Mouse (Mus musculus) midbrain, embryonic 14.5 days (tissue): ENCODE measurements around the gene Dynll2. TPM values are rescaled to one million over a fixed set of nuclear protein-coding genes. Genes with fewer than 3 reads are reported as not detected.
A peak's percentile ranks its signal among the peaks of the same experiment; 100 is the strongest.
"Not testable (repeated sequence)": the region's sequence is repeated elsewhere in the genome, so short reads cannot be mapped to it uniquely, and the experiment has no call there.

Source experiments
- ATAC-seq: fragments of 200-750 bp; cut with Nextera tagmentation; 2 replicates; pipeline ENCODE4 v1.8.0; 2017; ENCODE audit warnings: moderate number of reproducible peaks, moderate library complexity; ENCODE audit not compliant: low FRiP score, low TSS enrichment
- DNase-seq: peaks from one replicate; pipeline ENCODE4 v3.0.0-alpha.2; 2015
- H3K27ac ChIP-seq: fragments of 300-500 bp; sonication (generic); replicated peaks from 2 replicates; pipeline ENCODE4 v1.5.1; 2014; ENCODE audit warnings: mild to moderate bottlenecking, low read depth, low read length, moderate library complexity
- H3K27me3 ChIP-seq: fragments of 300-500 bp; sonication (generic); 2 replicates; pipeline ENCODE4 v1.6.1; 2014; ENCODE audit warnings: low read length, control low read depth, mixed read lengths; ENCODE audit not compliant: control insufficient read depth, insufficient read depth
- H3K36me3 ChIP-seq: fragments of 300-500 bp; sonication (generic); 2 replicates; pipeline ENCODE4 v1.6.1; 2014; ENCODE audit warnings: low read length, control low read depth; ENCODE audit not compliant: control insufficient read depth, insufficient read depth
- H3K4me1 ChIP-seq: fragments of 300-500 bp; sonication (generic); 2 replicates; pipeline ENCODE4 v1.6.1; 2014; ENCODE audit warnings: mild to moderate bottlenecking, antibody characterized with exemption, low read length, control low read depth; ENCODE audit not compliant: control insufficient read depth, insufficient read depth
- H3K4me2 ChIP-seq: fragments of 300-500 bp; sonication (generic); 2 replicates; pipeline ENCODE4 v1.6.1; 2014; ENCODE audit warnings: mild to moderate bottlenecking, low read length, moderate library complexity
- H3K4me3 ChIP-seq: fragments of 300-500 bp; sonication (generic); replicated peaks from 2 replicates; pipeline ENCODE4 v1.5.1; 2014; ENCODE audit warnings: low read depth, low read length
- H3K9ac ChIP-seq: fragments of 300-500 bp; sonication (generic); replicated peaks from 2 replicates; pipeline ENCODE4 v1.6.1; 2014; ENCODE audit warnings: mild to moderate bottlenecking, low read length, moderate library complexity
- H3K9me3 ChIP-seq: fragments of 300-500 bp; sonication (generic); 2 replicates; pipeline ENCODE4 v1.6.1; 2016; ENCODE audit warnings: low read length, control low read depth, mixed read lengths; ENCODE audit not compliant: control insufficient read depth
- WGBS: fragments of 180-500 bp; shearing (Covaris S2); extraction: QIAGEN DNeasy Blood & Tissue Kit; methylation state at CpG from one replicate; pipeline ENCODE4 v1.1.7; 2014; 5-methylcytosine and 5-hydroxymethylcytosine counted together
- polyA plus RNA-seq: library from polyadenylated mRNA; unstranded; fragments of >200 nt; fragmentation: Nextera tagmentation; extraction: Ambion mirVana; gene quantifications from 2 replicates; pipeline ENCODE4 v1.2.1, GENCODE M21; 2014

Dynll2 gene
- polyA plus RNA-seq, 1 experiment from 2014 or later: 28.3 TPM

GRCm38 (mm10) chr11:87978905-87979304, 8.4 kb downstream of the Dynll2 start:
- 83% methylated on average over 4 of the region's 4 CpGs for WGBS
- H3K4me1 ChIP-seq: peaks cover 5% of the 10 kb centered on the region
- H3K9ac ChIP-seq: no peak overlapping the region
- H3K27me3 ChIP-seq: no peaks in the 10 kb centered on the region
- H3K4me3 ChIP-seq: no peak overlapping the region
- H3K27ac ChIP-seq: no peak overlapping the region
- ATAC-seq (no peak), DNase-seq (no peak)
- peaks cover 66% of the 10 kb centered on the region for H3K36me3 ChIP-seq
- no peaks in the 10 kb centered on the region for H3K9me3 ChIP-seq
- no peak overlapping the region for H3K4me2 ChIP-seq

GRCm38 (mm10) chr11:87977021-87977420, 10.3 kb downstream of the Dynll2 start:
- ATAC-seq, H3K9ac ChIP-seq, H3K9me3 ChIP-seq, H3K27me3 ChIP-seq, DNase-seq, H3K4me1 ChIP-seq, H3K4me2 ChIP-seq, H3K4me3 ChIP-seq, H3K27ac ChIP-seq: not testable (repeated sequence)
- H3K36me3 ChIP-seq: peaks cover 49% of the 10 kb centered on the region
- WGBS: 86% methylated on average over 8 of the region's 8 CpGs

- H3K4me2 ChIP-seq: no peak overlapping the region
- H3K36me3 ChIP-seq: peaks cover 25% of the 10 kb centered on the region
- H3K9me3 ChIP-seq: no peaks in the 10 kb centered on the region
- ATAC-seq (no peak; the same call in 1 of the 2 replicates), DNase-seq (peak; percentile 88)
- WGBS: 19% methylated on average over 11 of the region's 11 CpGs
- no peak overlapping the region for H3K4me3 ChIP-seq
- H3K27me3 ChIP-seq: no peaks in the 10 kb centered on the region; the same call in 1 of the 2 replicates
- no peaks in the 10 kb centered on the region for H3K4me1 ChIP-seq
- no peak overlapping the region for H3K27ac ChIP-seq
- H3K9ac ChIP-seq: no peak overlapping the region
Measured at GRCm38 (mm10) chr11:87974477-87975181, 12.7 kb downstream of the Dynll2 start.

- H3K4me2 ChIP-seq: no peak overlapping the region
- H3K9ac ChIP-seq: no peak overlapping the region
- DNase-seq (peak; percentile 46), ATAC-seq (no peak)
- no peak overlapping the region for H3K27ac ChIP-seq
- H3K36me3 ChIP-seq: peaks cover 16% of the 10 kb centered on the region
- H3K9me3 ChIP-seq: no peaks in the 10 kb centered on the region
- no peaks in the 10 kb centered on the region; the same call in 1 of the 2 replicates for H3K27me3 ChIP-seq
- H3K4me1 ChIP-seq: no peaks in the 10 kb centered on the region
- no peak overlapping the region for H3K4me3 ChIP-seq
- WGBS: 59% methylated on average over 10 of the region's 10 CpGs
Measured at GRCm38 (mm10) chr11:87973559-87974305, 13.6 kb downstream of the Dynll2 start.

GRCm38 (mm10) chr11:87972829-87973228, 14.5 kb downstream of the Dynll2 start:
- no peaks in the 10 kb centered on the region; the same call in 1 of the 2 replicates for H3K27me3 ChIP-seq
- H3K4me3 ChIP-seq: no peak overlapping the region

GRCm38 (mm10) chr11:87968356-87969122, 18.8 kb downstream of the Dynll2 start:
- Histone ChIP-seq H3K4me3 (no peak overlapping the region), H3K27ac (no peak overlapping the region), H3K4me2 (peak overlapping the region; percentile 54; the same call in 1 of the 2 replicates), H3K9ac (no peak overlapping the region), H3K4me1 (no peaks in the 10 kb centered on the region), H3K27me3 (no peaks in the 10 kb centered on the region; the same call in 1 of the 2 replicates), H3K36me3 (no peaks in the 10 kb centered on the region), H3K9me3 (no peaks in the 10 kb centered on the region)
- ATAC-seq: no peak; the same call in 1 of the 2 replicates
- 20% methylated on average over 19 of the region's 20 CpGs for WGBS
- no peak for DNase-seq

More at GRCm38 (mm10) chr11:87972829-87973228, 14.5 kb downstream of the Dynll2 start:
- WGBS: 82% methylated on average over 6 of the region's 6 CpGs
- DNase-seq (no peak), ATAC-seq (no peak)
- Histone ChIP-seq H3K4me1 (no peaks in the 10 kb centered on the region), H3K9me3 (no peaks in the 10 kb centered on the region), H3K4me2 (no peak overlapping the region), H3K27ac (no peak overlapping the region), H3K36me3 (peaks cover 7% of the 10 kb centered on the region), H3K9ac (no peak overlapping the region)

GRCm38 (mm10) chr11:87967692-87968289, 19.5 kb downstream of the Dynll2 start:
- ATAC-seq (no peak; the same call in 1 of the 2 replicates), DNase-seq (peak; percentile 93)
- Histone ChIP-seq H3K4me3 (0 out of 2 replicates have a peak overlapping the region, but pooled peaks have one; percentile 9), H3K9me3 (no peaks in the 10 kb centered on the region), H3K27me3 (no peaks in the 10 kb centered on the region), H3K36me3 (no peaks in the 10 kb centered on the region), H3K9ac (no peak overlapping the region), H3K27ac (no peak overlapping the region), H3K4me2 (peak overlapping the region; percentile 54), H3K4me1 (no peaks in the 10 kb centered on the region)
- WGBS: 3% methylated on average over 17 of the region's 17 CpGs

GRCm38 (mm10) chr11:87966214-87966613, 21.1 kb downstream of the Dynll2 start:
- 48% methylated on average over 10 of the region's 10 CpGs for WGBS
- Histone ChIP-seq H3K36me3 (no peaks in the 10 kb centered on the region), H3K9me3 (no peaks in the 10 kb centered on the region), H3K9ac (no peak overlapping the region), H3K4me1 (no peaks in the 10 kb centered on the region), H3K27ac (no peak overlapping the region), H3K27me3 (no peaks in the 10 kb centered on the region), H3K4me3 (no peak overlapping the region), H3K4me2 (no peak overlapping the region)
- ATAC-seq: no peak
- no peak for DNase-seq
